Mouse (Mus musculus) hindbrain, embryonic 11.5 days (tissue): ENCODE results near the gene Xlr3c. TPM values are rescaled to one million over a fixed set of nuclear protein-coding genes. Genes with fewer than 3 reads are reported as not detected.
A peak's percentile ranks its signal among the peaks of the same experiment; 100 is the strongest.
"Not testable (repeated sequence)": the region's sequence is repeated elsewhere in the genome, so short reads cannot be mapped to it uniquely, and the experiment has no call there.

Experiments
- ATAC-seq: fragments of 200-750 bp; cut with Nextera tagmentation; 2 replicates; pipeline ENCODE4 v1.8.0; 2017; ENCODE audit warnings: mild to moderate bottlenecking, moderate TSS enrichment, moderate library complexity; ENCODE audit not compliant: low FRiP score
- DNase-seq: peaks from one replicate; pipeline ENCODE4 v3.0.0-alpha.2; 2015; ENCODE audit warnings: low spot score
- H3K27ac ChIP-seq: fragments of 300-500 bp; sonication (generic); 2 replicates; pipeline ENCODE4 v1.5.1; 2014; ENCODE audit warnings: mild to moderate bottlenecking, low read depth, low read length
- H3K27me3 ChIP-seq: fragments of 300-500 bp; sonication (generic); 2 replicates; pipeline ENCODE4 v1.6.1; 2014; ENCODE audit warnings: mild to moderate bottlenecking, low read length, moderate library complexity, mixed read lengths; ENCODE audit not compliant: control insufficient read depth, insufficient read depth
- H3K36me3 ChIP-seq: fragments of 300-500 bp; sonication (generic); 2 replicates; pipeline ENCODE4 v1.6.1; 2014; ENCODE audit warnings: mild to moderate bottlenecking, low read length, moderate library complexity, mixed read lengths; ENCODE audit not compliant: control insufficient read depth, insufficient read depth
- H3K4me1 ChIP-seq: fragments of 300-500 bp; sonication (generic); replicated peaks from 2 replicates; pipeline ENCODE4 v1.6.1; 2014; ENCODE audit warnings: low read length, mixed read lengths; ENCODE audit not compliant: control insufficient read depth, insufficient read depth
- H3K4me2 ChIP-seq: fragments of 300-500 bp; sonication (generic); replicated peaks from 2 replicates; pipeline ENCODE4 v1.6.1; 2014; ENCODE audit warnings: mild to moderate bottlenecking, low read depth, low read length
- H3K4me3 ChIP-seq: fragments of 300-500 bp; sonication (generic); 2 replicates; pipeline ENCODE4 v1.5.1; 2014; ENCODE audit warnings: low read depth, low read length
- H3K9ac ChIP-seq: fragments of 300-500 bp; sonication (generic); 2 replicates; pipeline ENCODE4 v1.6.1; 2014; ENCODE audit warnings: low read depth, low read length
- H3K9me3 ChIP-seq: fragments of 300-500 bp; sonication (generic); 2 replicates; pipeline ENCODE4 v1.6.1; 2016; ENCODE audit warnings: low read length; ENCODE audit not compliant: control insufficient read depth
- WGBS: fragments of 180-500 bp; shearing (Covaris S2); extraction: QIAGEN DNeasy Blood & Tissue Kit; methylation state at CpG from one replicate; pipeline ENCODE4 v1.1.7; 2014; 5-methylcytosine and 5-hydroxymethylcytosine counted together
- polyA plus RNA-seq: library from polyadenylated mRNA; unstranded; fragments of >200 nt; fragmentation: Nextera tagmentation; extraction: Ambion mirVana; gene quantifications from 2 replicates; pipeline ENCODE4 v1.2.1, GENCODE M21; 2014

Xlr3c gene
- polyA plus RNA-seq, 1 experiment from 2014 or later: 0.37 TPM

DNA sequence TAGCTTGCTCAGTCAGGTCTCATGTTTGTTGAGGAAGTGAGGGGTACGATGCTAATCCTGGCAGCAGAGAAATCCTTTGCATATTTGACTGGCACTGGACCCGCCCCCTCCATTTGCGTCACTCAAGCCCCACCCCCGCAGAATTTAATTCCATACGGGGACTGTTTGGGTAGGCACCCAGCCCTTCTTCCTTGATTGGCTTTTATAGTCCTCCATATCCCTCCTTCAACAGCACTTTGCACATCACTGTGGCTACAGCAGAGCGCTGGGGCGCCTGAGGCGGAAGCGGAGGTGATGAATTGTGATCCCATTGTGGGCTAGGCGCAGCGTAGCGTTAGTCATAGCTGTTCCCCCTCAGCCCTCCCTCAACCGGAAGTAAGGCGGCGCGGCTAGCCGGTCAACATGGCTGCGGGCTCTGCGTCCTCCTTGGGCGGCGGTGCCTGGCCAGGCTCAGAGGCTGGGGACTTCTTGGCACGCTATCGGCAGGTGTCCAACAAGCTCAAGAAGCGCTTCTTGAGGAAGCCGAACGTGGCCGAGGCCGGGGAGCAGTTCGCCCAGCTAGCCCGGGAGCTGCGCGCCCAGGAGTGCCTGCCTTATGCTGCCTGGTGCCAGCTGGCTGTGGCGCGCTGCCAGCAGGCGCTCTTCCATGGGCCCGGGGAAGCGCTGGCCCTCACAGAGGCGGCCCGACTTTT, 37.1 kb downstream of the Xlr3c start, which contains the start of gene F8a:
Gene F8a, plus strand, starts transcription at position 378 of the 692 bp plus-strand sequence.
- no peaks in the 10 kb centered on the region for H3K36me3 ChIP-seq
- no peaks in the 10 kb centered on the region for H3K4me1 ChIP-seq
- 13% methylated on average over 39 of the region's 39 CpGs for WGBS
- DNase-seq (peak; percentile 80), ATAC-seq (peak; percentile 97)
- no peaks in the 10 kb centered on the region; the same call in 1 of the 2 replicates for H3K27me3 ChIP-seq
- H3K4me3 ChIP-seq: peak within 1 kb of the TSS; percentile 58
- H3K27ac ChIP-seq: peak within 1 kb of the TSS; percentile 87
- H3K9me3 ChIP-seq: no peaks in the 10 kb centered on the region
- H3K9ac ChIP-seq: peak within 1 kb of the TSS; percentile 77
- peak within 1 kb of the TSS; percentile 75 for H3K4me2 ChIP-seq

DNA sequence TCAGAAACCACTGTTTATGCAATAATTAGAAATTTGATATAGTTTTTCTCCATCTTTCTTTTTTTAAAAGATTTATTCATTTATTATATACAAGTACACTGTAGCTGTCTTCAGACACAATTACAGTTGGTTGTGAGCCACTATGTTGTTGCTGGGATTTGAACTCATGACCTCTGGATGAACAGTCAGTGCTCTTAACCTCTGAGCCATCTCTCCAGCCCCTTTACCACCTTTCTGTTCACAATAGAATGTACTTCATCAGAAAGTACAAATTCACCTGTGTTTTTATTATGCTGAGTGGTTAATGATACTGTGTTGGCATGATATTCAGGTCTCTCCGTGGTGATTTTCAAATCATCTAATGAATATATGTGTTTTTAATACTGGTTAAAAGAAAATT, 39.8 kb downstream of the Xlr3c start:
- Histone ChIP-seq H3K36me3 (no peaks in the 10 kb centered on the region), H3K27me3 (no peaks in the 10 kb centered on the region; the same call in 1 of the 2 replicates), H3K4me3 (no peak overlapping the region), H3K27ac (no peak overlapping the region), H3K4me2 (no peak overlapping the region), H3K9ac (no peak overlapping the region), H3K4me1 (no peaks in the 10 kb centered on the region), H3K9me3 (no peaks in the 10 kb centered on the region)
- ATAC-seq (no peak), DNase-seq (no peak)
- 59% methylated on average over 1 of the region's 1 CpGs for WGBS

GRCm38 (mm10) chrX:73213819-73214564, 51.2 kb downstream of the Xlr3c start, which contains the start of gene Xlr4b:
Gene Xlr4b (plus strand): TSS chrX:73214333.
- not testable (repeated sequence) for H3K4me3 ChIP-seq, H3K9me3 ChIP-seq, H3K4me1 ChIP-seq, H3K9ac ChIP-seq, H3K36me3 ChIP-seq, H3K27ac ChIP-seq, H3K27me3 ChIP-seq, ATAC-seq, DNase-seq, H3K4me2 ChIP-seq
- 79% methylated on average over 12 of the region's 19 CpGs for WGBS

Other genes starting within 250 kb of the Xlr3c start
- gene Pnma5, start 228.3 kb downstream of the Xlr3c start, polyA plus RNA-seq: not detected in 2 replicates
- gene Pnma3, start 200.6 kb downstream of the Xlr3c start, polyA plus RNA-seq: 0.27 and 0.90 TPM in 2 replicates
- gene Xlr4a, start 182.9 kb downstream of the Xlr3c start, polyA plus RNA-seq: 0.43 TPM in 1 of 2 replicates, not detected in the other
- 4.5 and 6.0 TPM in 2 replicates for gene Xlr3a, start 168.3 kb downstream of the Xlr3c start, polyA plus RNA-seq
- not detected in 2 replicates for gene Gm14685, start 148.3 kb downstream of the Xlr3c start, polyA plus RNA-seq
- not detected in 2 replicates for gene Xlr5b, start 116.6 kb downstream of the Xlr3c start, polyA plus RNA-seq
- gene DXBay18, start 115.9 kb downstream of the Xlr3c start, polyA plus RNA-seq: 0.11 TPM in 1 of 2 replicates, not detected in the other
- gene Spin2d, start 88.4 kb downstream of the Xlr3c start, polyA plus RNA-seq: not detected in 2 replicates
- 19.0 and 20.5 TPM in 2 replicates for gene Xlr3b, start 73.2 kb downstream of the Xlr3c start, polyA plus RNA-seq
- gene Xlr4b, start 51.1 kb downstream of the Xlr3c start, polyA plus RNA-seq: 0.35 and 0.49 TPM in 2 replicates
- gene F8a, start 37.1 kb downstream of the Xlr3c start, polyA plus RNA-seq: 16.4 and 17.6 TPM in 2 replicates
- gene Xlr4c, start 22.3 kb downstream of the Xlr3c start, polyA plus RNA-seq: not detected in 2 replicates
- not detected in 2 replicates for gene Xlr5a, start 27.6 kb upstream of the Xlr3c start, polyA plus RNA-seq
- gene Xlr5c, start 27.6 kb upstream of the Xlr3c start, polyA plus RNA-seq: not detected in 2 replicates
- gene Gm45015, start 71.5 kb upstream of the Xlr3c start, polyA plus RNA-seq: not detected in 2 replicates
- gene Zfp275, start 77.2 kb upstream of the Xlr3c start, polyA plus RNA-seq: 15.0 and 16.9 TPM in 2 replicates
- gene Gm18336, start 133.3 kb upstream of the Xlr3c start, polyA plus RNA-seq: not detected in 2 replicates
- 0.11 and 0.21 TPM in 2 replicates for gene Zfp92, start 145.7 kb upstream of the Xlr3c start, polyA plus RNA-seq
- not detected in 2 replicates for gene Trex2, start 170.0 kb upstream of the Xlr3c start, polyA plus RNA-seq
- gene Haus7, start 193.7 kb upstream of the Xlr3c start, polyA plus RNA-seq: 76.9 and 77.6 TPM in 2 replicates
- 38.8 and 53.1 TPM in 2 replicates for gene Bgn, start 218.2 kb upstream of the Xlr3c start, polyA plus RNA-seq
- gene Atp2b3, start 237.7 kb upstream of the Xlr3c start, polyA plus RNA-seq: 0.66 and 0.84 TPM in 2 replicates